Mouse (Mus musculus) heart, embryonic 10.5 days (tissue): ENCODE results near the gene Gcgr. TPM values are rescaled to one million over a fixed set of nuclear protein-coding genes. Genes with fewer than 3 reads are reported as not detected.

Experiments used
- DNase-seq: peaks from one replicate; pipeline ENCODE4 v3.0.0-alpha.2; 2017; ENCODE audit warnings: low spot score
- H3K27ac ChIP-seq: fragments of 300-500 bp; sonication (generic); 2 replicates; pipeline ENCODE4 v1.5.1; 2016; ENCODE audit warnings: mild to moderate bottlenecking
- H3K27me3 ChIP-seq: fragments of 300-500 bp; sonication (generic); 2 replicates; pipeline ENCODE4 v1.6.1; 2016; ENCODE audit warnings: mild to moderate bottlenecking; ENCODE audit not compliant: poor library complexity, insufficient read depth, severe bottlenecking
- H3K36me3 ChIP-seq: fragments of 300-500 bp; sonication (generic); 2 replicates; pipeline ENCODE4 v1.6.1; 2016; ENCODE audit warnings: mild to moderate bottlenecking, moderate library complexity
- H3K4me1 ChIP-seq: fragments of 300-500 bp; sonication (generic); 2 replicates; pipeline ENCODE4 v1.6.1; 2016; ENCODE audit warnings: mild to moderate bottlenecking
- H3K4me3 ChIP-seq: fragments of 300-500 bp; sonication (generic); 2 replicates; pipeline ENCODE4 v1.5.1; 2016; ENCODE audit warnings: mild to moderate bottlenecking, moderate library complexity
- H3K9me3 ChIP-seq: fragments of 300-500 bp; sonication (generic); 2 replicates; pipeline ENCODE4 v1.6.1; 2016; ENCODE audit warnings: mild to moderate bottlenecking, moderate library complexity
- WGBS: fragments of 180-500 bp; shearing (Covaris S2); methylation state at CpG from one replicate; pipeline ENCODE4 v1.1.7; 2016; 5-methylcytosine and 5-hydroxymethylcytosine counted together
- polyA plus RNA-seq: library from polyadenylated mRNA; unstranded; fragments of >200 nt; fragmentation: Nextera tagmentation; extraction: Ambion mirVana; gene quantifications from 2 replicates; pipeline ENCODE4 v1.2.1, GENCODE M21; 2016

Gcgr gene
- polyA plus RNA-seq, 1 experiment from 2014 or later, result 2.2 TPM

- no peak overlapping the region for H3K4me3 ChIP-seq
- WGBS, result 95% methylated on average over 6 of the region's 6 CpGs
- H3K27me3 ChIP-seq, result no peaks in the 10 kb centered on the region
- DNase-seq, result no peak
- H3K9me3 ChIP-seq, result no peaks in the 10 kb centered on the region
- peaks cover 79% of the 10 kb centered on the region for H3K36me3 ChIP-seq
- peaks cover 14% of the 10 kb centered on the region for H3K4me1 ChIP-seq
- no peak overlapping the region for H3K27ac ChIP-seq
These were observed 37.8 kb downstream of the Gcgr start for GRCm38 (mm10) chr11:120568324-120568723.

- H3K36me3 ChIP-seq, result peaks cover 51% of the 10 kb centered on the region
These were observed 40.6 kb downstream of the Gcgr start for GRCm38 (mm10) chr11:120571122-120571521.

GRCm38 (mm10) chr11:120571754-120572416 is 41.4 kb downstream of the Gcgr start:
- H3K9me3 ChIP-seq, result no peaks in the 10 kb centered on the region
- no peak for DNase-seq
- H3K36me3 ChIP-seq, result peaks cover 50% of the 10 kb centered on the region
- H3K27me3 ChIP-seq, result no peaks in the 10 kb centered on the region
- H3K27ac ChIP-seq, result peak overlapping the region; percentile 97
- peaks cover 24% of the 10 kb centered on the region for H3K4me1 ChIP-seq
- WGBS, result 8% methylated on average over 11 of the region's 11 CpGs
- H3K4me3 ChIP-seq, result peak overlapping the region; percentile 99

More at GRCm38 (mm10) chr11:120571122-120571521, 40.6 kb downstream of the Gcgr start:
- H3K4me3 ChIP-seq, result peak overlapping the region; percentile 99
- peak overlapping the region; percentile 97; the same call in 1 of the 2 replicates for H3K27ac ChIP-seq
- H3K9me3 ChIP-seq, result no peaks in the 10 kb centered on the region
- WGBS, result 34% methylated on average over 3 of the region's 3 CpGs
- H3K4me1 ChIP-seq, result peaks cover 24% of the 10 kb centered on the region
- H3K27me3 ChIP-seq, result no peaks in the 10 kb centered on the region
- no peak for DNase-seq

- under 1% methylated on average over 24 of the region's 24 CpGs for WGBS
These were observed 41.9 kb downstream of the Gcgr start for GRCm38 (mm10) chr11:120572417-120572751.

GRCm38 (mm10) chr11:120572752-120573584 is 42.5 kb downstream of the Gcgr start, which contains the start of gene P4hb:
Gene P4hb (minus strand): TSS chr11:120573253.
- peaks cover 50% of the 10 kb centered on the region for H3K36me3 ChIP-seq
- H3K4me3 ChIP-seq, result peak within 1 kb of the TSS; percentile 99
- no peaks in the 10 kb centered on the region for H3K9me3 ChIP-seq

More at GRCm38 (mm10) chr11:120572417-120572751, 41.9 kb downstream of the Gcgr start:
- H3K27ac ChIP-seq, result peak overlapping the region; percentile 97
- H3K36me3 ChIP-seq, result peaks cover 50% of the 10 kb centered on the region
- DNase-seq, result no peak
- peaks cover 24% of the 10 kb centered on the region for H3K4me1 ChIP-seq
- no peaks in the 10 kb centered on the region for H3K9me3 ChIP-seq
- H3K27me3 ChIP-seq, result no peaks in the 10 kb centered on the region
- peak overlapping the region; percentile 99 for H3K4me3 ChIP-seq

GRCm38 (mm10) chr11:120573585-120574277 is 43.2 kb downstream of the Gcgr start:
- Histone ChIP-seq H3K9me3 (no peaks in the 10 kb centered on the region), H3K36me3 (peaks cover 50% of the 10 kb centered on the region), H3K4me3 (peak overlapping the region; percentile 99), H3K27ac (peak overlapping the region; percentile 97), H3K4me1 (peaks cover 29% of the 10 kb centered on the region), H3K27me3 (no peaks in the 10 kb centered on the region)
- no peak for DNase-seq
- under 1% methylated on average over 23 of the region's 23 CpGs for WGBS

More at GRCm38 (mm10) chr11:120572752-120573584, 42.5 kb downstream of the Gcgr start, which contains the start of gene P4hb:
- DNase-seq, result peak; percentile 100
- H3K4me1 ChIP-seq, result peaks cover 24% of the 10 kb centered on the region
- H3K27me3 ChIP-seq, result no peaks in the 10 kb centered on the region
- H3K27ac ChIP-seq, result peak within 1 kb of the TSS; percentile 97
- WGBS, result under 1% methylated on average over 94 of the region's 94 CpGs

- whole genome bisulfite sequencing, result 47% methylated on average over 5 of the region's 5 CpGs
- Histone ChIP-seq H3K4me3 (peak overlapping the region; percentile 99), H3K36me3 (peaks cover 53% of the 10 kb centered on the region), H3K4me1 (peaks cover 34% of the 10 kb centered on the region), H3K27me3 (no peaks in the 10 kb centered on the region), H3K27ac (peak overlapping the region; percentile 97), H3K9me3 (no peaks in the 10 kb centered on the region)
- no peak for DNase-seq
These were observed 43.7 kb downstream of the Gcgr start for GRCm38 (mm10) chr11:120574278-120574600.

- no peaks in the 10 kb centered on the region for H3K9me3 ChIP-seq
- no peaks in the 10 kb centered on the region for H3K27me3 ChIP-seq
- peak overlapping the region; percentile 97 for H3K27ac ChIP-seq
- DNase-seq, result no peak
- H3K36me3 ChIP-seq, result peaks cover 54% of the 10 kb centered on the region
- WGBS, result 86% methylated on average over 2 of the region's 2 CpGs
- H3K4me1 ChIP-seq, result peaks cover 42% of the 10 kb centered on the region
- H3K4me3 ChIP-seq, result no peak overlapping the region
These were observed 44.5 kb downstream of the Gcgr start for GRCm38 (mm10) chr11:120575046-120575445.

GRCm38 (mm10) chr11:120575940-120576339 is 45.4 kb downstream of the Gcgr start:
- Histone ChIP-seq H3K27ac (no peak overlapping the region), H3K4me1 (peaks cover 44% of the 10 kb centered on the region), H3K4me3 (no peak overlapping the region), H3K36me3 (peaks cover 46% of the 10 kb centered on the region), H3K27me3 (no peaks in the 10 kb centered on the region), H3K9me3 (no peaks in the 10 kb centered on the region)
- DNase-seq, result no peak

GRCm38 (mm10) chr11:120576365-120576981 is 46.0 kb downstream of the Gcgr start:
- H3K9me3 ChIP-seq, result no peaks in the 10 kb centered on the region
- H3K27ac ChIP-seq, result no peak overlapping the region
- WGBS, result 68% methylated on average over 3 of the region's 3 CpGs
- no peaks in the 10 kb centered on the region for H3K27me3 ChIP-seq
- DNase-seq, result peak; percentile 74
- H3K4me1 ChIP-seq, result peaks cover 39% of the 10 kb centered on the region
- H3K4me3 ChIP-seq, result no peak overlapping the region
- peaks cover 40% of the 10 kb centered on the region for H3K36me3 ChIP-seq

GRCm38 (mm10) chr11:120577211-120578023 is 46.9 kb downstream of the Gcgr start:
- peaks cover 40% of the 10 kb centered on the region for H3K36me3 ChIP-seq
- no peaks in the 10 kb centered on the region for H3K27me3 ChIP-seq
- H3K9me3 ChIP-seq, result no peaks in the 10 kb centered on the region
- WGBS, result 88% methylated on average over 7 of the region's 7 CpGs
- no peak overlapping the region for H3K4me3 ChIP-seq
- DNase-seq, result peak; percentile 71
- no peak overlapping the region for H3K27ac ChIP-seq
- peaks cover 42% of the 10 kb centered on the region for H3K4me1 ChIP-seq
